ENCODE assay signal across 8 mouse cellular contexts in genomic region chr4:62410325-62410724, GRCm38 (mm10). TPM values are rescaled to one million over a fixed set of nuclear protein-coding genes. Genes with fewer than 3 reads are reported as not detected.
DNase-seq lines count a peak whose midpoint lies in the region; ATAC-seq and TF ChIP-seq lines count a peak whose summit lies in the region.

No protein-coding gene starts in this region.

- WGBS in liver, embryonic 11.5 days: 80% methylated on average over 2 of the region's 2 CpGs
- WGBS in forebrain, embryonic 10.5 days: 92% methylated on average over 2 of the region's 2 CpGs
- 93% methylated on average over 2 of the region's 2 CpGs for WGBS in hindbrain, postnatal 0 days
- 92% methylated on average over 2 of the region's 2 CpGs for WGBS in midbrain, postnatal 0 days

- no peak overlapping the region for H3K9ac ChIP-seq in liver, embryonic 11.5 days (ENCODE audit: low read depth, low read length)
- no peak overlapping the region for H3K9ac ChIP-seq in hindbrain, postnatal 0 days (replicated peaks; ENCODE audit: low read length)
- 0 out of 2 replicates have a peak overlapping the region, but pooled peaks have one; percentile 13 for H3K9ac ChIP-seq in midbrain, postnatal 0 days (replicated peaks; ENCODE audit: low read length, poor library complexity, severe bottlenecking)

- H3K36me3 ChIP-seq in liver, embryonic 11.5 days (ENCODE audit: control insufficient read depth, insufficient read depth, low read length): peaks cover 29% of the 10 kb centered on the region
- H3K36me3 ChIP-seq in forebrain, embryonic 10.5 days (replicated peaks): peaks cover 58% of the 10 kb centered on the region
- peaks cover 31% of the 10 kb centered on the region; the same call in 1 of the 2 replicates for H3K36me3 ChIP-seq in hindbrain, postnatal 0 days (ENCODE audit: insufficient read depth, low read length)
- peaks cover 24% of the 10 kb centered on the region for H3K36me3 ChIP-seq in midbrain, postnatal 0 days (ENCODE audit: insufficient read depth, low read length)

- no peaks in the 10 kb centered on the region for H3K9me3 ChIP-seq in liver, embryonic 11.5 days (ENCODE audit: control insufficient read depth, low read length)
- no peaks in the 10 kb centered on the region for H3K9me3 ChIP-seq in forebrain, embryonic 10.5 days
- no peaks in the 10 kb centered on the region for H3K9me3 ChIP-seq in hindbrain, postnatal 0 days (ENCODE audit: low read length)
- H3K9me3 ChIP-seq in midbrain, postnatal 0 days (ENCODE audit: low read length): no peaks in the 10 kb centered on the region

- no peak overlapping the region for H3K27ac ChIP-seq in liver, embryonic 11.5 days (ENCODE audit: low read depth, low read length)
- no peak overlapping the region for H3K27ac ChIP-seq in forebrain, embryonic 10.5 days
- H3K27ac ChIP-seq in hindbrain, postnatal 0 days: no peak overlapping the region
- H3K27ac ChIP-seq in midbrain, postnatal 0 days (ENCODE audit: low read depth, low read length): no peak overlapping the region

- peak overlapping the region; percentile 79 for H3K4me3 ChIP-seq in liver, embryonic 11.5 days (ENCODE audit: low read depth, low read length)
- peak overlapping the region; percentile 85 for H3K4me3 ChIP-seq in forebrain, embryonic 10.5 days
- 0 out of 2 replicates have a peak overlapping the region, but pooled peaks have one; percentile 64 for H3K4me3 ChIP-seq in hindbrain, postnatal 0 days (ENCODE audit: low read length)
- no peak overlapping the region for H3K4me3 ChIP-seq in midbrain, postnatal 0 days (ENCODE audit: low read depth, low read length)

- no peaks in the 10 kb centered on the region for H3K27me3 ChIP-seq in liver, embryonic 11.5 days (replicated peaks; ENCODE audit: control insufficient read depth, insufficient read depth, low read length)
- H3K27me3 ChIP-seq in forebrain, embryonic 10.5 days (ENCODE audit: poor library complexity, severe bottlenecking): no peaks in the 10 kb centered on the region
- H3K27me3 ChIP-seq in hindbrain, postnatal 0 days (ENCODE audit: insufficient read depth, low read length): no peaks in the 10 kb centered on the region
- H3K27me3 ChIP-seq in midbrain, postnatal 0 days (ENCODE audit: insufficient read depth, low read length): no peaks in the 10 kb centered on the region

- peaks cover 17% of the 10 kb centered on the region for H3K4me1 ChIP-seq in liver, embryonic 11.5 days (replicated peaks; ENCODE audit: control insufficient read depth, insufficient read depth, low read length)
- H3K4me1 ChIP-seq in forebrain, embryonic 10.5 days: peaks cover 27% of the 10 kb centered on the region
- H3K4me1 ChIP-seq in hindbrain, postnatal 0 days (ENCODE audit: insufficient read depth, low read length): 0 out of 2 replicates have a peak, but pooled peaks cover 18% of the 10 kb centered on the region
- peaks cover 10% of the 10 kb centered on the region for H3K4me1 ChIP-seq in midbrain, postnatal 0 days (ENCODE audit: insufficient read depth, low read length)

- H3K4me2 ChIP-seq in liver, embryonic 11.5 days: peak overlapping the region; percentile 74
- peak overlapping the region; percentile 69; the same call in 1 of the 2 replicates for H3K4me2 ChIP-seq in hindbrain, postnatal 0 days (ENCODE audit: low read depth, low read length)
- H3K4me2 ChIP-seq in midbrain, postnatal 0 days (ENCODE audit: low read depth, low read length, poor library complexity, severe bottlenecking): no peak overlapping the region

- DNase-seq in liver, embryonic 11.5 days (ENCODE audit: low spot score): no peak
- DNase-seq in liver: no peak
- DNase-seq in forebrain, embryonic 10.5 days (ENCODE audit: extremely low spot score, low spot score): no peak
- DNase-seq in hindbrain, postnatal 0 days (ENCODE audit: low spot score): no peak
- no peak for DNase-seq in midbrain, postnatal 0 days (ENCODE audit: low spot score)
- no peak for DNase-seq in layer of hippocampus, adult 18-20 months (ENCODE audit: low spot score in 2 of 2)
- no peak for DNase-seq in yolk sac, embryonic 10.5 days (ENCODE audit: low spot score)
- no peak for DNase-seq in layer of hippocampus, postnatal 25 days (ENCODE audit: extremely low spot score in 1 of 2, low spot score in 1 of 2)

- no peak for TF ChIP-seq CTCF in hindbrain, postnatal 0 days (IDR thresholded peaks at IDR 0.05; ENCODE audit: low read depth)
- no peak for TF ChIP-seq CTCF in midbrain, postnatal 0 days (IDR thresholded peaks at IDR 0.05)

- no peak for ATAC-seq in liver, embryonic 11.5 days (replicated peaks; ENCODE audit: low FRiP score)
- no peak for ATAC-seq in hindbrain, postnatal 0 days
- ATAC-seq in midbrain, postnatal 0 days (ENCODE audit: low FRiP score): no peak

RNA-seq across cellular contexts. Expression of gene Prpf4, which starts 1.7 kb away (rescaled TPM):
- 30.7 and 30.8 TPM in 2 replicates for polyA plus RNA-seq in liver, embryonic 11.5 days (2014; fragmentation: Nextera tagmentation; extraction: Ambion mirVana)
- polyA plus RNA-seq in forebrain, embryonic 10.5 days (2016; fragmentation: Nextera tagmentation; extraction: Ambion mirVana): 37.8 and 38.3 TPM in 2 replicates
- 14.3 and 19.6 TPM in 2 replicates for total RNA-seq in hindbrain, postnatal 0 days (2014; rRNA removed)
- polyA plus RNA-seq in hindbrain, postnatal 0 days (2015; fragmentation: Nextera tagmentation; extraction: Ambion mirVana): 12.2 and 13.8 TPM in 2 replicates
- 13.4 and 16.0 TPM in 2 replicates for total RNA-seq in midbrain, postnatal 0 days (2014; rRNA removed)
- 12.8 TPM in 2 replicates for polyA plus RNA-seq in midbrain, postnatal 0 days (2015; fragmentation: Nextera tagmentation; extraction: Ambion mirVana)
- 10 to 100 TPM; 12.8 to 13.5 TPM for total RNA-seq in layer of hippocampus, adult 18-20 months (2021)
- total RNA-seq in layer of hippocampus, postnatal 25 days (2021): 10 to 100 TPM; 12.4 to 12.6 TPM

RNA-seq across cellular contexts. Expression of gene Cdc26, which starts 1.9 kb away (rescaled TPM):
- polyA plus RNA-seq in liver, embryonic 11.5 days (2014; fragmentation: Nextera tagmentation; extraction: Ambion mirVana): 155 and 156 TPM in 2 replicates
- 202 and 205 TPM in 2 replicates for polyA plus RNA-seq in forebrain, embryonic 10.5 days (2016; fragmentation: Nextera tagmentation; extraction: Ambion mirVana)
- total RNA-seq in hindbrain, postnatal 0 days (2014; rRNA removed): 24.7 and 30.1 TPM in 2 replicates
- polyA plus RNA-seq in hindbrain, postnatal 0 days (2015; fragmentation: Nextera tagmentation; extraction: Ambion mirVana): 75.2 and 78.3 TPM in 2 replicates
- 41.2 and 62.1 TPM in 2 replicates for total RNA-seq in midbrain, postnatal 0 days (2014; rRNA removed)
- 73.1 and 73.4 TPM in 2 replicates for polyA plus RNA-seq in midbrain, postnatal 0 days (2015; fragmentation: Nextera tagmentation; extraction: Ambion mirVana)
- total RNA-seq in layer of hippocampus, adult 18-20 months (2021): 10 to 100 TPM; 48.0 to 48.8 TPM
- total RNA-seq in layer of hippocampus, postnatal 25 days (2021): 10 to 100 TPM; 43.0 to 51.1 TPM

RNA-seq across cellular contexts. Expression of gene Rnf183, which starts 24.7 kb away (rescaled TPM):
- polyA plus RNA-seq in liver, embryonic 11.5 days (2014; fragmentation: Nextera tagmentation; extraction: Ambion mirVana): not detected in 2 replicates
- polyA plus RNA-seq in forebrain, embryonic 10.5 days (2016; fragmentation: Nextera tagmentation; extraction: Ambion mirVana): 0.17 TPM in 1 of 2 replicates, not detected in the other
- 0.93 and 3.4 TPM in 2 replicates for total RNA-seq in hindbrain, postnatal 0 days (2014; rRNA removed)
- 0.14 TPM in 1 of 2 replicates, not detected in the other for polyA plus RNA-seq in hindbrain, postnatal 0 days (2015; fragmentation: Nextera tagmentation; extraction: Ambion mirVana)
- 0.85 TPM in 1 of 2 replicates, not detected in the other for total RNA-seq in midbrain, postnatal 0 days (2014; rRNA removed)
- polyA plus RNA-seq in midbrain, postnatal 0 days (2015; fragmentation: Nextera tagmentation; extraction: Ambion mirVana): 0.11 and 0.39 TPM in 2 replicates
- not detected for total RNA-seq in layer of hippocampus, adult 18-20 months (2021)
- total RNA-seq in layer of hippocampus, postnatal 25 days (2021): not detected

RNA-seq across cellular contexts. Expression of gene Slc31a1, which starts 49.8 kb away (rescaled TPM):
- 48.6 and 56.8 TPM in 2 replicates for polyA plus RNA-seq in liver, embryonic 11.5 days (2014; fragmentation: Nextera tagmentation; extraction: Ambion mirVana)
- polyA plus RNA-seq in forebrain, embryonic 10.5 days (2016; fragmentation: Nextera tagmentation; extraction: Ambion mirVana): 54.9 and 55.1 TPM in 2 replicates
- 17.3 and 20.8 TPM in 2 replicates for total RNA-seq in hindbrain, postnatal 0 days (2014; rRNA removed)
- 45.3 and 46.3 TPM in 2 replicates for polyA plus RNA-seq in hindbrain, postnatal 0 days (2015; fragmentation: Nextera tagmentation; extraction: Ambion mirVana)
- 15.0 and 21.7 TPM in 2 replicates for total RNA-seq in midbrain, postnatal 0 days (2014; rRNA removed)
- 30.9 and 33.3 TPM in 2 replicates for polyA plus RNA-seq in midbrain, postnatal 0 days (2015; fragmentation: Nextera tagmentation; extraction: Ambion mirVana)
- 10 to 100 TPM; 10.5 to 11.2 TPM for total RNA-seq in layer of hippocampus, adult 18-20 months (2021)
- 10 to 100 TPM; 16.2 to 16.8 TPM for total RNA-seq in layer of hippocampus, postnatal 25 days (2021)

RNA-seq across cellular contexts. Expression of gene Fkbp15, which starts 50.0 kb away (rescaled TPM):
- 26.9 and 29.9 TPM in 2 replicates for polyA plus RNA-seq in liver, embryonic 11.5 days (2014; fragmentation: Nextera tagmentation; extraction: Ambion mirVana)
- polyA plus RNA-seq in forebrain, embryonic 10.5 days (2016; fragmentation: Nextera tagmentation; extraction: Ambion mirVana): 18.1 and 18.5 TPM in 2 replicates
- total RNA-seq in hindbrain, postnatal 0 days (2014; rRNA removed): 38.3 and 43.0 TPM in 2 replicates
- 22.6 and 23.7 TPM in 2 replicates for polyA plus RNA-seq in hindbrain, postnatal 0 days (2015; fragmentation: Nextera tagmentation; extraction: Ambion mirVana)
- total RNA-seq in midbrain, postnatal 0 days (2014; rRNA removed): 34.3 and 37.5 TPM in 2 replicates
- 19.8 and 20.2 TPM in 2 replicates for polyA plus RNA-seq in midbrain, postnatal 0 days (2015; fragmentation: Nextera tagmentation; extraction: Ambion mirVana)
- 10 to 100 TPM; 38.2 to 38.4 TPM for total RNA-seq in layer of hippocampus, adult 18-20 months (2021)
- 10 to 100 TPM; 38.1 to 44.2 TPM for total RNA-seq in layer of hippocampus, postnatal 25 days (2021)
